Comparison of ENCODE assay signal across 8 mouse cellular contexts in genomic region chr19:16063916-16064580, GRCm38 (mm10).
DNase-seq lines count a peak whose midpoint lies in the region; ATAC-seq and TF ChIP-seq lines count a peak whose summit lies in the region.

No protein-coding gene starts in this region.

- TF ChIP-seq CTCF in E14TG2a.4 (conservative IDR thresholded peaks at IDR 0.05; ENCODE audit: low read length): peak; percentile 99

- H3K9ac ChIP-seq in forebrain, embryonic 14.5 days (ENCODE audit: low read length): peak overlapping the region; percentile 56; the same call in 1 of the 2 replicates
- peak overlapping the region; percentile 48; the same call in 1 of the 2 replicates for H3K9ac ChIP-seq in neural tube, embryonic 15.5 days (replicated peaks)

- H3K9me3 ChIP-seq in E14TG2a.4 (ENCODE audit: low read length): no peaks in the 10 kb centered on the region
- no peaks in the 10 kb centered on the region for H3K9me3 ChIP-seq in forebrain, embryonic 14.5 days (replicated peaks; ENCODE audit: control insufficient read depth, low read length)
- H3K9me3 ChIP-seq in neural tube, embryonic 15.5 days (replicated peaks): no peaks in the 10 kb centered on the region

- peaks cover 11% of the 10 kb centered on the region for H3K4me1 ChIP-seq in E14TG2a.4 (replicated peaks; ENCODE audit: low read depth, low read length)
- no peaks in the 10 kb centered on the region for H3K4me1 ChIP-seq in forebrain, embryonic 14.5 days (ENCODE audit: control insufficient read depth, insufficient read depth, low read length)
- peaks cover 12% of the 10 kb centered on the region for H3K4me1 ChIP-seq in neural tube, embryonic 15.5 days

- peak overlapping the region; percentile 43 for H3K4me2 ChIP-seq in forebrain, embryonic 14.5 days (ENCODE audit: low read length)
- H3K4me2 ChIP-seq in neural tube, embryonic 15.5 days: peak overlapping the region; percentile 54

- H3K36me3 ChIP-seq in E14TG2a.4 (ENCODE audit: insufficient read depth, low read length): no peaks in the 10 kb centered on the region
- no peaks in the 10 kb centered on the region for H3K36me3 ChIP-seq in forebrain, embryonic 14.5 days (ENCODE audit: control insufficient read depth, insufficient read depth, low read length)
- no peaks in the 10 kb centered on the region for H3K36me3 ChIP-seq in neural tube, embryonic 15.5 days

- peak; percentile 88 for ATAC-seq in forebrain, embryonic 14.5 days
- peak; percentile 79 for ATAC-seq in neural tube, embryonic 15.5 days (ENCODE audit: low FRiP score)

- H3K27me3 ChIP-seq in E14TG2a.4 (ENCODE audit: insufficient read depth, low read length): peaks cover 25% of the 10 kb centered on the region
- no peaks in the 10 kb centered on the region for H3K27me3 ChIP-seq in forebrain, embryonic 14.5 days (replicated peaks; ENCODE audit: control insufficient read depth, insufficient read depth, low read length)
- no peaks in the 10 kb centered on the region for H3K27me3 ChIP-seq in neural tube, embryonic 15.5 days (replicated peaks)

- no peak overlapping the region for H3K4me3 ChIP-seq in E14TG2a.4 (replicated peaks; ENCODE audit: low read length)
- H3K4me3 ChIP-seq in forebrain, embryonic 14.5 days (ENCODE audit: low read depth, low read length): no peak overlapping the region
- peak overlapping the region; percentile 25; the same call in 1 of the 2 replicates for H3K4me3 ChIP-seq in neural tube, embryonic 15.5 days (replicated peaks)

- intact Hi-C loops in heart, postnatal 25 days (cut with DNase I): loop anchor here (1.0 to 5.0 kb wide), 5 partner anchors 33 to 535 kb away; no protein-coding TSS in a partner anchor

- peak; percentile 60 for DNase-seq in c-Kit-positive CD71-positive TER-119-negative erythroid progenitor cells, embryonic 14.5 days (ENCODE audit: low read depth)
- peak; percentile 89 for DNase-seq in forebrain, embryonic 14.5 days (ENCODE audit: low spot score)
- peak; percentile 31 for DNase-seq in heart, postnatal 25 days (ENCODE audit: low spot score)
- DNase-seq in layer of hippocampus, adult 11-12 months (ENCODE audit: low spot score): peak; percentile 90
- peak; percentile 78 to 81 for DNase-seq in lung, adult 18-20 months
- peak; percentile 41 for DNase-seq in testis, postnatal 14 days (ENCODE audit: low spot score)

- H3K27ac ChIP-seq in forebrain, embryonic 14.5 days (ENCODE audit: low read depth, low read length): no peak overlapping the region
- no peak overlapping the region for H3K27ac ChIP-seq in neural tube, embryonic 15.5 days (replicated peaks)

- 14% methylated on average over 12 of the region's 12 CpGs for WGBS in forebrain, embryonic 14.5 days
- WGBS in neural tube, embryonic 15.5 days: 15% methylated on average over 12 of the region's 12 CpGs

Comparison
In these comparisons a context has a peak if more than half of its experiments do, and no peak if none do; other contexts are left out.
1. DNase-seq: peak in every context shown above with its lines; median percentile 90 in layer of hippocampus, adult 11-12 months; 89 in forebrain, embryonic 14.5 days; 80 in lung, adult 18-20 months; 60 in c-Kit-positive CD71-positive TER-119-negative erythroid progenitor cells, embryonic 14.5 days; 41 in testis, postnatal 14 days; 31 in heart, postnatal 25 days.